In the genomic region with DNA sequence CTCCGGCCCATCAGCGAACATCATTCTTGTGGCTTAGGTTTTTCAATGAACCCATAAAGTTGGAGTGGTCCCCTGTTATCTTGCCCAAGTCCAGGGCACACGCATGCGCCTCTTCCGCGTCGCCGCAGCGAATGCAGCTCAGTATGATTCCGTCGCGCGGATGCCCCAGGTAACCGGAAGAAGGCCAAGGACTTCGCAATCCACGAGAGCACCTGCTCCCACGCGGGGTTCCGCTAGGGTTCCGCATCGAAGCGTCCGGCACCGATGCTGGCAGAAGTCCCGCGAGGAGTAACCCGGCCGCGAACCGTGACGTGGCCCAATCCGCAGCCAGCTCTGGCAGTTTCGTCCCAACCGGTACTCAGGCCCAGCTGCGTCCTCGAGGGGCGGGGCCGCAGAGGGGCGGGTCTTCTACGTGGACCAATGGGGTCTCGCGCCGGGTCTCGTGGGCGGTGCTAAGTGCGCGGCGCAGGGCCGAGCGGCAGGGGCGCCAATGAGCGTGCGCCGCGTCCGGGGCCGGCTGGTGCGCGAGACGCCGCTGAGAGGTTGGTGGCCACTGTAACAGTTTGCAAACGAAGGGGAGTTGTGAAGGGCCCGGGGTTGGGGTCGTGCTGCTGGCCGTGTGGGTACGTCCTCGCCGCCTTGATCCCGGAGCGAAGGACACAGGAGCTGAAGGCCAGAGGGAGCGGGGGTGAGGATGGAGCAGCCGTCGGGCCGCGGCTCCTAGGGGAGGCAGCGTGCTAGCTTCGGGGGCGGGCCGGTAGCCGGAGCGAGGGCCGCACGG, we compare ENCODE assay signal across 8 mouse cellular contexts. TPM values are rescaled to one million over a fixed set of nuclear protein-coding genes. Genes with fewer than 3 reads are reported as not detected.
DNase-seq lines count a peak whose midpoint lies in the region; ATAC-seq and TF ChIP-seq lines count a peak whose summit lies in the region.

Gene Hyou1, plus strand, starts transcription at position 437 of the 781 bp plus-strand sequence.

- H3K27me3 ChIP-seq in megakaryocyte, embryonic 14.5 days (replicated peaks), result no peaks in the 10 kb centered on the region

- H3K27ac ChIP-seq in cortical plate, adult 2 months (ENCODE audit: insufficient read depth, low read length), result peak within 1 kb of the TSS; percentile 61

- H3K36me3 ChIP-seq in megakaryocyte, embryonic 14.5 days (replicated peaks; ENCODE audit: low read length), result peaks cover 39% of the 10 kb centered on the region

- TF ChIP-seq POLR2A in cortical plate, adult 2 months (IDR thresholded peaks at IDR 0.05; ENCODE audit: extremely low read depth, insufficient read depth, low read length), result peak; percentile 59

- H3K9me3 ChIP-seq in megakaryocyte, embryonic 14.5 days, result no peaks in the 10 kb centered on the region

- H3K4me3 ChIP-seq in cortical plate, adult 2 months (ENCODE audit: insufficient read depth, low read length), result peak within 1 kb of the TSS; percentile 69
- H3K4me3 ChIP-seq in megakaryocyte, embryonic 14.5 days (replicated peaks), result peak within 1 kb of the TSS; percentile 100

- peak; percentile 99 for DNase-seq in gastrocnemius, adult 8-10 months (ENCODE audit: low spot score in 2 of 2)
- peak; percentile 86 for DNase-seq in hindlimb bud, embryonic 11.5 days (ENCODE audit: extremely low spot score, low read depth, low spot score)
- DNase-seq in left cerebral cortex, adult 8-10 months (ENCODE audit: low spot score in 2 of 2), result peak; percentile 98
- DNase-seq in right cerebral cortex, postnatal 10 days (ENCODE audit: low spot score in 2 of 2), result peak; percentile 99
- peak; percentile 99 for DNase-seq in urinary bladder, postnatal 25 days (ENCODE audit: low spot score)

- peaks cover 4% of the 10 kb centered on the region; the same call in 1 of the 2 replicates for H3K4me1 ChIP-seq in cortical plate, adult 2 months (ENCODE audit: control insufficient read depth, insufficient read depth, low read length)
- H3K4me1 ChIP-seq in megakaryocyte, embryonic 14.5 days, result peaks cover 43% of the 10 kb centered on the region

- ATAC-seq in activated CD4-positive, CD25-positive, alpha-beta regulatory T cell, adult 4 months, result peak; percentile 91

- TF ChIP-seq CTCF in cortical plate, adult 2 months (IDR thresholded peaks at IDR 0.05; ENCODE audit: extremely low read depth, insufficient read depth, low read length), result 0 out of 2 replicates have a peak, but pooled peaks have one; percentile 3

RNA-seq across cellular contexts. Expression of gene Hyou1, which starts in this region (rescaled TPM):
- 10 to 100 TPM; 15.7 to 20.3 TPM for polyA plus RNA-seq in activated CD4-positive, CD25-positive, alpha-beta regulatory T cell, adult 4 months (2017; shearing (Covaris generic))
- polyA plus RNA-seq in cortical plate, adult 2 months (2012; rRNA removed), result 55.4 and 56.7 TPM in 2 replicates
- 10 to 100 TPM; 24.2 to 32.0 (median 25.9) TPM for total RNA-seq in gastrocnemius, adult 8-10 months (2022)
- 100 to 1,000 TPM; 106 to 115 (median 112) TPM for total RNA-seq in left cerebral cortex, adult 8-10 months (2022)
- polyA plus RNA-seq in megakaryocyte, embryonic 14.5 days (2012; ENCODE audit: insufficient read depth, low replicate concordance), result 14.1 and 28.1 TPM in 2 replicates

Comparison
In these comparisons a context has a peak if more than half of its experiments do, and no peak if none do; other contexts are left out.
1. Peak in every context shown above with its lines: DNase-seq, ATAC-seq, H3K4me3 ChIP-seq and H3K27ac ChIP-seq.